Mouse (Mus musculus) megakaryocyte, embryonic 14.5 days (primary cell): ENCODE measurements around the gene Chadl.
"Not testable (repeated sequence)": the region's sequence is repeated elsewhere in the genome, so short reads cannot be mapped to it uniquely, and the experiment has no call there.

ENCODE experiments used
- FLI1 ChIP-seq: IDR thresholded peaks from 2 replicates; pipeline ENCODE4 v1.6.1; 2012; ENCODE audit warnings: low read length, inconsistent platforms, mixed read lengths
- GATA1 ChIP-seq: IDR thresholded peaks from 3 replicates; pipeline ENCODE4 v1.6.1; 2012; ENCODE audit warnings: mixed read lengths, low read length, inconsistent platforms, borderline replicate concordance

DNA sequence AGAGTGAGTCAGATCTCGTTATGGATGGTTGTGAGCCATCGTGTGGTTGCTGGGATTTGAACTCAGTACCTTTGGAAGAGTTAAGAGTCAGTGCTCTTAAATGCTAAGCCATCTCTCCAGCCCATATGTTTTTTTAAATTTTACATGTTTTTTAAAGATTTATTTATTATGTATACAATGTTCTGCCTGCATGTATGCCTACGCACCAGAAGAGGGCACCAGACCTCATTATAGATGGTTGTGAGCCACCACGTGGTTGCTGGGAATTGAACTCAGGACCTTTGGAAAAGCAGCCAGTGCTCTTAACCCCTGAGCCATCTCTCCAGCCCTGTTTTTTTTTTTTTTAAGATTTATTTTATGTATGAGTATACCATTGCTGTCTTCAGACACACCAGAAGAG is 4.3 kb upstream of the Chadl start:
- TF ChIP-seq GATA1, FLI1: not testable (repeated sequence)
